Mouse (Mus musculus): ENCODE measurements around the gene Pds5b.
A peak's percentile ranks its signal among the peaks of the same experiment; 100 is the strongest.
"Not testable (repeated sequence)": the region's sequence is repeated elsewhere in the genome, so short reads cannot be mapped to it uniquely, and the experiment has no call there.

The Pds5b gene

GRCm38 (mm10) chr5:150706651-150707050 lies 33.1 kb downstream of the Pds5b start:
- DNase-seq = not testable (repeated sequence)

GRCm38 (mm10) chr5:150707181-150707580 lies 33.6 kb downstream of the Pds5b start:
- not testable (repeated sequence) for DNase-seq

GRCm38 (mm10) chr5:150711503-150711902 lies 38.0 kb downstream of the Pds5b start:
- DNase-seq = no peak

- no peak for DNase-seq
Measured at GRCm38 (mm10) chr5:150713431-150713830, 39.9 kb downstream of the Pds5b start.

- peak; percentile 8 for DNase-seq
Measured at GRCm38 (mm10) chr5:150717775-150718174, 44.2 kb downstream of the Pds5b start.

- no peak for DNase-seq
Measured at GRCm38 (mm10) chr5:150724641-150725040, 51.1 kb downstream of the Pds5b start.

GRCm38 (mm10) chr5:150737028-150737427 lies 63.5 kb downstream of the Pds5b start:
- DNase-seq = not testable (repeated sequence)

- DNase-seq = no peak
Measured at GRCm38 (mm10) chr5:150739311-150739710, 65.8 kb downstream of the Pds5b start.

GRCm38 (mm10) chr5:150740597-150740996 lies 67.1 kb downstream of the Pds5b start:
- DNase-seq = no peak

- DNase-seq = no peak
Measured at GRCm38 (mm10) chr5:150756623-150757022, 83.1 kb downstream of the Pds5b start.

- DNase-seq = no peak
Measured at GRCm38 (mm10) chr5:150772403-150772802, 98.9 kb downstream of the Pds5b start.

GRCm38 (mm10) chr5:150773083-150773482 lies 99.5 kb downstream of the Pds5b start:
- DNase-seq = no peak

GRCm38 (mm10) chr5:150788261-150788660 lies 114.7 kb downstream of the Pds5b start:
- no peak for DNase-seq

- no peak for DNase-seq
Measured at GRCm38 (mm10) chr5:150789039-150789438, 115.5 kb downstream of the Pds5b start.

GRCm38 (mm10) chr5:150794181-150794580 lies 120.6 kb downstream of the Pds5b start:
- DNase-seq = no peak

GRCm38 (mm10) chr5:150800056-150800455 lies 126.5 kb downstream of the Pds5b start:
- no peak for DNase-seq

GRCm38 (mm10) chr5:150814111-150814990 lies 140.8 kb downstream of the Pds5b start:
- no peak for DNase-seq

GRCm38 (mm10) chr5:150815400-150815799 lies 141.9 kb downstream of the Pds5b start:
- peak; percentile 8 for DNase-seq

GRCm38 (mm10) chr5:150816775-150817174 lies 143.2 kb downstream of the Pds5b start:
- no peak for DNase-seq

- DNase-seq = no peak
Measured at GRCm38 (mm10) chr5:150818041-150818440, 144.5 kb downstream of the Pds5b start.

- DNase-seq = no peak
Measured at GRCm38 (mm10) chr5:150818886-150819285, 145.3 kb downstream of the Pds5b start.

GRCm38 (mm10) chr5:150819520-150819919 lies 146.0 kb downstream of the Pds5b start:
- DNase-seq = no peak

- no peak for DNase-seq
Measured at GRCm38 (mm10) chr5:150821152-150821551, 147.6 kb downstream of the Pds5b start.

- no peak for DNase-seq
Measured at GRCm38 (mm10) chr5:150822781-150823180, 149.2 kb downstream of the Pds5b start.

GRCm38 (mm10) chr5:150823361-150823760 lies 149.8 kb downstream of the Pds5b start:
- no peak for DNase-seq
